Mouse (Mus musculus): ENCODE measurements around the gene Tmem53.

GRCm38 (mm10) chr4:117217029-117217428, 34.7 kb upstream of the Tmem53 start:
- TF ChIP-seq HCFC1 (IDR thresholded peaks at IDR 0.05; ENCODE audit: borderline replicate concordance, insufficient read depth, low read length) (no peak), ZNF384 (IDR thresholded peaks at IDR 0.05; ENCODE audit: low read depth, low read length) (no peak), CHD2 (IDR thresholded peaks at IDR 0.05; ENCODE audit: low read depth, low read length) (no peak), ZC3H11A (IDR thresholded peaks at IDR 0.05; ENCODE audit: borderline replicate concordance, low read depth, low read length) (no peak)

Measured in ES-E14 (cell line).